Mouse (Mus musculus) CH12.LX (cell line): ENCODE measurements around the gene Fhl3. TPM values are rescaled to one million over a fixed set of nuclear protein-coding genes. Genes with fewer than 3 reads are reported as not detected.
A peak's percentile ranks its signal among the peaks of the same experiment; 100 is the strongest.

ENCODE experiments used
- DNase-seq: peaks from one replicate; pipeline ENCODE4 v3.0.0-alpha.2; 2013; ENCODE audit errors: extremely low read depth
- H3K27ac ChIP-seq: 2 replicates; pipeline ENCODE4 v1.5.1; 2012; ENCODE audit warnings: low read depth, mild to moderate bottlenecking, control low read depth, moderate library complexity; ENCODE audit not compliant: insufficient read depth
- H3K27me3 ChIP-seq: replicated peaks from 2 replicates; pipeline ENCODE3; 2012; ENCODE audit warnings: inconsistent platforms
- H3K36me3 ChIP-seq, 2 experiments: replicated peaks in 1 of 2; 2 replicates each; pipeline versions ENCODE3 to v1.6.1; 2012; ENCODE audit warnings: inconsistent platforms in 1 of 2, low read length in 1 of 2, mild to moderate bottlenecking in 1 of 2, mixed read lengths in 1 of 2, moderate library complexity in 1 of 2; ENCODE audit not compliant: control insufficient read depth in 1 of 2, insufficient read depth in 1 of 2
- H3K4me1 ChIP-seq, 2 experiments: 2 replicates each; pipeline ENCODE4 v1.6.1; 2012; ENCODE audit warnings: inconsistent platforms in 1 of 2, moderate library complexity in 1 of 2; ENCODE audit not compliant: insufficient read depth in 2 of 2, control insufficient read depth in 1 of 2
- H3K4me2 ChIP-seq: 2 replicates; pipeline ENCODE4 v1.6.1; 2012; ENCODE audit warnings: low read depth, mild to moderate bottlenecking, control low read depth; ENCODE audit not compliant: poor library complexity, insufficient read depth, severe bottlenecking
- H3K4me3 ChIP-seq, 3 experiments: fragments of 150-350 bp in 1 of 3; sonication (generic) in 1 of 3; replicated peaks in 1 of 3; 2 replicates each; pipeline versions ENCODE3 to v1.5.1; 2011 to 2012; ENCODE audit warnings: low read depth in 2 of 3, low read length in 2 of 3, mild to moderate bottlenecking in 2 of 3, moderate library complexity in 2 of 3, control low read depth in 1 of 3, improper control_type of control experiment in 1 of 3, inconsistent platforms in 1 of 3, mixed read lengths in 1 of 3; ENCODE audit not compliant: poor library complexity in 1 of 3
- H3K79me2 ChIP-seq: replicated peaks from 2 replicates; pipeline ENCODE4 v1.6.1; 2012; ENCODE audit warnings: mild to moderate bottlenecking, moderate library complexity; ENCODE audit not compliant: control insufficient read depth, poor library complexity, insufficient read depth, severe bottlenecking; ENCODE audit errors: extremely low read depth
- H3K9ac ChIP-seq: 2 replicates; pipeline ENCODE4 v1.6.1; 2012; ENCODE audit warnings: low read depth, mild to moderate bottlenecking, control low read depth, moderate library complexity; ENCODE audit not compliant: insufficient read depth
- H3K9me3 ChIP-seq: replicated peaks from 2 replicates; pipeline ENCODE3; 2012; ENCODE audit warnings: low read length, inconsistent platforms, mixed read lengths
- CHD2 ChIP-seq: IDR thresholded peaks from 2 replicates; pipeline ENCODE4 v1.6.1; 2011; ENCODE audit warnings: low read length, improper control_type of control experiment
- E2F4 ChIP-seq: IDR thresholded peaks from 2 replicates; pipeline ENCODE4 v1.6.1; 2011; ENCODE audit warnings: low read depth, low read length, improper control_type of control experiment; ENCODE audit not compliant: insufficient replicate concordance
- ELF1 ChIP-seq: IDR thresholded peaks from 2 replicates; pipeline ENCODE4 v1.6.1; 2014; ENCODE audit warnings: low read depth, mild to moderate bottlenecking, inconsistent platforms, low read length, improper control_type of control experiment
- GABPA ChIP-seq: IDR thresholded peaks from 2 replicates; pipeline ENCODE4 v1.6.1; 2012; ENCODE audit warnings: low read depth, low read length, improper control_type of control experiment, inconsistent platforms; ENCODE audit not compliant: insufficient replicate concordance
- KAT2A ChIP-seq: IDR thresholded peaks from 2 replicates; pipeline ENCODE4 v1.6.1; 2012; ENCODE audit warnings: low read length, improper control_type of control experiment, inconsistent platforms; ENCODE audit not compliant: insufficient replicate concordance
- MAZ ChIP-seq: IDR thresholded peaks from 2 replicates; pipeline ENCODE4 v1.6.1; 2012; ENCODE audit warnings: low read depth, mild to moderate bottlenecking, inconsistent platforms, low read length, improper control_type of control experiment, moderate library complexity
- POLR2A ChIP-seq: IDR thresholded peaks from 2 replicates; pipeline ENCODE4 v1.6.1; 2011; ENCODE audit warnings: low read depth, mild to moderate bottlenecking, improper control_type of control experiment, low read length
- UBTF ChIP-seq: IDR thresholded peaks from 2 replicates; pipeline ENCODE4 v1.6.1; 2012; ENCODE audit warnings: low read depth, mild to moderate bottlenecking, inconsistent platforms, low read length, improper control_type of control experiment, moderate library complexity
- ZC3H11A ChIP-seq: IDR thresholded peaks from 2 replicates; pipeline ENCODE4 v1.6.1; 2012; ENCODE audit warnings: low read depth, mild to moderate bottlenecking, inconsistent platforms, low read length, improper control_type of control experiment
- dilution Hi-C: fragments of 300-500 bp; cut with MboI; formaldehyde crosslinking; loops from 2 replicates; pipeline ENCODE4 v1.14.3; 2020; ENCODE audit warnings: low sequenced_read_pairs; ENCODE audit not compliant: extremely low pct_unique_long_range_greater_than_20kb, extremely low pct_ligation_motif_present
- in situ Hi-C: fragments of 300-500 bp; cut with MboI; formaldehyde crosslinking; loops from 3 replicates; pipeline ENCODE4 v1.14.3; 2019; ENCODE audit warnings: low sequenced_read_pairs, low pct_ligation_motif_present, low pct_unique_long_range_greater_than_20kb, mixed read lengths
- polyA plus RNA-seq: library from polyadenylated mRNA; unstranded; fragments of >175 nt; gene quantifications from 2 replicates; pipeline ENCODE4 v1.2.1, GENCODE M21; 2012; ENCODE audit warnings: low read depth; ENCODE audit not compliant: insufficient read length
- total RNA-seq, 2 experiments: library from RNA; depleted of rRNA; stranded (reverse); fragments of 300-350 nt in 1 of 2; fragments of >200 nt in 1 of 2; gene quantifications; 2 replicates each; pipeline ENCODE4 v1.2.3; 2012 to 2014

The Fhl3 gene
- total and polyA plus RNA-seq, 3 experiments, result 4.1 to 20.8 (median 10.8) TPM

- Histone ChIP-seq H3K79me2 (peaks cover 19% of the 10 kb centered on the region), H3K27ac (no peak overlapping the region), H3K9ac (peak overlapping the region; percentile 93; the same call in 1 of the 2 replicates), H3K36me3 (no peaks in the 10 kb centered on the region), H3K4me2 (peak overlapping the region; percentile 83), H3K9me3 (peaks cover 2% of the 10 kb centered on the region), H3K4me3 (no peak overlapping the region), H3K4me1 (peaks cover 16 to 50% of the 10 kb centered on the region in 2 experiments), H3K27me3 (no peaks in the 10 kb centered on the region)
- no peak for TF ChIP-seq GABPA
- no peak for DNase-seq
- dilution Hi-C loops (no loop called here), in situ Hi-C loops (loop anchor here (10.0 kb wide), 1 partner anchor 365 kb away; the partner anchor contains the start of genes Dnali1 and Snip1)
Measured at GRCm38 (mm10) chr4:124699791-124700190, 710 bp upstream of the Fhl3 start.

- Histone ChIP-seq H3K36me3 (peaks cover 8 to 9% of the 10 kb centered on the region in 2 experiments), H3K4me1 (peaks cover 26 to 50% of the 10 kb centered on the region in 2 experiments), H3K9ac (peak overlapping the region; percentile 93), H3K79me2 (peaks cover 19% of the 10 kb centered on the region), H3K27me3 (no peaks in the 10 kb centered on the region), H3K27ac (no peak overlapping the region), H3K4me3 (peak overlapping the region; percentile 79 to 96 (median 79)), H3K4me2 (peak overlapping the region; percentile 83), H3K9me3 (peaks cover 2% of the 10 kb centered on the region)
- DNase-seq, result peak; percentile 77
- in situ Hi-C loops (loop anchor here (10.0 kb wide), 1 partner anchor 364 kb away; the partner anchor contains the start of genes Dnali1 and Snip1), dilution Hi-C loops (no loop called here)
- 0 out of 2 replicates have a peak, but pooled peaks have one; percentile 11 for TF ChIP-seq UBTF
- TF ChIP-seq E2F4, result no peak
- TF ChIP-seq MAZ, result no peak
- peak; percentile 78 for TF ChIP-seq CHD2
- TF ChIP-seq POLR2A, result 0 out of 2 replicates have a peak, but pooled peaks have one; percentile 31
- no peak for TF ChIP-seq ELF1
Measured at GRCm38 (mm10) chr4:124701052-124701845, 748 bp downstream of the Fhl3 start.

- TF ChIP-seq KAT2A (no peak), ZC3H11A (no peak)
- Histone ChIP-seq H3K27me3 (no peaks in the 10 kb centered on the region), H3K79me2 (peaks cover 19% of the 10 kb centered on the region), H3K9me3 (peaks cover 2% of the 10 kb centered on the region), H3K36me3 (peaks cover 9 to 14% of the 10 kb centered on the region in 2 experiments), H3K27ac (no peak overlapping the region), H3K4me1 (peaks cover 26 to 52% of the 10 kb centered on the region in 2 experiments), H3K9ac (peak overlapping the region; percentile 22; the same call in 1 of the 2 replicates), H3K4me3 (peak overlapping the region in 2 of 3 experiments; percentile 79), H3K4me2 (peak overlapping the region; percentile 83)
- dilution Hi-C loops, result no loop called here
- in situ Hi-C loops, result loop anchor here (10.0 kb wide), 1 partner anchor 363 kb away; the partner anchor contains the start of genes Dnali1 and Snip1
- no peak for DNase-seq
Measured at GRCm38 (mm10) chr4:124701916-124702315, 1.4 kb downstream of the Fhl3 start.
